Mouse (Mus musculus): Measurements from ENCODE around the gene Pdlim7.

The Pdlim7 gene

GRCm38 (mm10) chr13:55513111-55513748 is at the start of gene Pdlim7:
TSS of gene Pdlim7 (minus strand) at chr13:55513676.
- peak; percentile 86 for DNase-seq (ENCODE audit: low spot score)

GRCm38 (mm10) chr13:55557499-55557898 is 44.0 kb upstream of the Pdlim7 start:
- no peak for DNase-seq (ENCODE audit: low spot score)

- no peak for DNase-seq (ENCODE audit: low spot score)
These were observed 42.4 kb upstream of the Pdlim7 start for GRCm38 (mm10) chr13:55555921-55556320.

GRCm38 (mm10) chr13:55549061-55549460 is 35.6 kb upstream of the Pdlim7 start:
- DNase-seq (ENCODE audit: low spot score): no peak

- DNase-seq (ENCODE audit: low spot score): no peak
These were observed 35.0 kb upstream of the Pdlim7 start for GRCm38 (mm10) chr13:55548426-55548825.

- DNase-seq (ENCODE audit: low spot score): no peak
These were observed 34.4 kb upstream of the Pdlim7 start for GRCm38 (mm10) chr13:55547916-55548315.

GRCm38 (mm10) chr13:55544792-55545191 is 31.3 kb upstream of the Pdlim7 start:
- no peak for DNase-seq (ENCODE audit: low spot score)

- DNase-seq (ENCODE audit: low spot score): no peak
These were observed 30.0 kb upstream of the Pdlim7 start for GRCm38 (mm10) chr13:55543447-55543846.

- no peak for DNase-seq (ENCODE audit: low spot score)
These were observed 29.4 kb upstream of the Pdlim7 start for GRCm38 (mm10) chr13:55542891-55543290.

- no peak for DNase-seq (ENCODE audit: low spot score)
These were observed 27.5 kb upstream of the Pdlim7 start for GRCm38 (mm10) chr13:55540933-55541332.

- DNase-seq (ENCODE audit: low spot score): peak; percentile 100
These were observed 23.0 kb upstream of the Pdlim7 start, which contains the start of gene Ddx41 for GRCm38 (mm10) chr13:55536194-55537175. TSS of gene Ddx41 (minus strand) at chr13:55536658.

GRCm38 (mm10) chr13:55535796-55536193 is 22.3 kb upstream of the Pdlim7 start:
- no peak for DNase-seq (ENCODE audit: low spot score)

GRCm38 (mm10) chr13:55535191-55535590 is 21.7 kb upstream of the Pdlim7 start:
- no peak for DNase-seq (ENCODE audit: low spot score)

GRCm38 (mm10) chr13:55529198-55529915 is 15.9 kb upstream of the Pdlim7 start, which contains the start of gene Dok3:
TSS of gene Dok3 (minus strand) at chr13:55529296.
- no peak for DNase-seq (ENCODE audit: low spot score)

GRCm38 (mm10) chr13:55527834-55528772 is 14.6 kb upstream of the Pdlim7 start:
- DNase-seq (ENCODE audit: low spot score): no peak

GRCm38 (mm10) chr13:55527212-55527611 is 13.7 kb upstream of the Pdlim7 start:
- no peak for DNase-seq (ENCODE audit: low spot score)

- no peak for DNase-seq (ENCODE audit: low spot score)
These were observed 12.5 kb upstream of the Pdlim7 start for GRCm38 (mm10) chr13:55525733-55526553.

GRCm38 (mm10) chr13:55523951-55524600 is 10.6 kb upstream of the Pdlim7 start:
- no peak for DNase-seq (ENCODE audit: low spot score)

- DNase-seq (ENCODE audit: low spot score): peak; percentile 64
These were observed 9.8 kb upstream of the Pdlim7 start for GRCm38 (mm10) chr13:55523278-55523677.

GRCm38 (mm10) chr13:55522730-55523129 is 9.3 kb upstream of the Pdlim7 start:
- no peak for DNase-seq (ENCODE audit: low spot score)
